Mouse (Mus musculus): ENCODE data around the gene Clec2g. TPM values are rescaled to one million over a fixed set of nuclear protein-coding genes. Genes with fewer than 3 reads are reported as not detected.

Clec2g gene
- total RNA-seq, 2 experiments from 2014 or later = 1.3 to 4.2 TPM

GRCm38 (mm10) chr6:129013762-129014276 is 79.6 kb downstream of the Clec2g start:
- DNase-seq (ENCODE audit: low spot score) = no peak

- DNase-seq (ENCODE audit: low spot score) = no peak
Measured at GRCm38 (mm10) chr6:129014399-129014798, 80.2 kb downstream of the Clec2g start.

- DNase-seq (ENCODE audit: low spot score) = no peak
Measured at GRCm38 (mm10) chr6:129027451-129028248, 93.5 kb downstream of the Clec2g start.

GRCm38 (mm10) chr6:129030175-129030824 is 96.1 kb downstream of the Clec2g start:
- no peak for DNase-seq (ENCODE audit: low spot score)

- DNase-seq (ENCODE audit: low spot score) = no peak
Measured at GRCm38 (mm10) chr6:129030964-129031363, 96.8 kb downstream of the Clec2g start.

GRCm38 (mm10) chr6:129033397-129033796 is 99.2 kb downstream of the Clec2g start:
- peak; percentile 6 for DNase-seq (ENCODE audit: low spot score)

Small RNA genes within 50 kb of the gene (microRNA-seq; reads per million reads assigned to microRNA genes)
- gene Gm27336 (not detected), gene Mir7649 (not detected)

Other genes with a start within 250 kb of the Clec2g start
- gene Klrb1, start 211.3 kb upstream of the Clec2g start, total RNA-seq (2021) = not detected
- not detected for gene Klrb1c, start 145.2 kb upstream of the Clec2g start, total RNA-seq (2021)
- not detected for gene Gm44511, start 108.1 kb upstream of the Clec2g start, total RNA-seq (2021)
- not detected for gene Klrb1b, start 108.0 kb upstream of the Clec2g start, total RNA-seq (2021)
- not detected for gene Clec2i, start 46.8 kb upstream of the Clec2g start, total RNA-seq (2021)
- not detected for gene BC035044, start 43.3 kb upstream of the Clec2g start, total RNA-seq (2021)
- not detected for gene Klrb1f, start 111.5 kb downstream of the Clec2g start, total RNA-seq (2021)
- gene Clec2e, start 166.5 kb downstream of the Clec2g start, total RNA-seq (2021) = under 1 TPM; 0.31 to 0.59 TPM
- gene Clec2d, start 246.2 kb downstream of the Clec2g start, total RNA-seq (2021) = 10 to 100 TPM; 54.9 to 94.0 TPM

All from gastrocnemius, adult 18-20 months (tissue).